Mouse (Mus musculus): ENCODE data around the gene Aldh16a1. TPM values are rescaled to one million over a fixed set of nuclear protein-coding genes. Genes with fewer than 3 reads are reported as not detected.
"Not testable (repeated sequence)": the region's sequence is repeated elsewhere in the genome, so short reads cannot be mapped to it uniquely, and the experiment has no call there.

The Aldh16a1 gene
- polyA plus RNA-seq, 1 experiment = 106 TPM

DNA sequence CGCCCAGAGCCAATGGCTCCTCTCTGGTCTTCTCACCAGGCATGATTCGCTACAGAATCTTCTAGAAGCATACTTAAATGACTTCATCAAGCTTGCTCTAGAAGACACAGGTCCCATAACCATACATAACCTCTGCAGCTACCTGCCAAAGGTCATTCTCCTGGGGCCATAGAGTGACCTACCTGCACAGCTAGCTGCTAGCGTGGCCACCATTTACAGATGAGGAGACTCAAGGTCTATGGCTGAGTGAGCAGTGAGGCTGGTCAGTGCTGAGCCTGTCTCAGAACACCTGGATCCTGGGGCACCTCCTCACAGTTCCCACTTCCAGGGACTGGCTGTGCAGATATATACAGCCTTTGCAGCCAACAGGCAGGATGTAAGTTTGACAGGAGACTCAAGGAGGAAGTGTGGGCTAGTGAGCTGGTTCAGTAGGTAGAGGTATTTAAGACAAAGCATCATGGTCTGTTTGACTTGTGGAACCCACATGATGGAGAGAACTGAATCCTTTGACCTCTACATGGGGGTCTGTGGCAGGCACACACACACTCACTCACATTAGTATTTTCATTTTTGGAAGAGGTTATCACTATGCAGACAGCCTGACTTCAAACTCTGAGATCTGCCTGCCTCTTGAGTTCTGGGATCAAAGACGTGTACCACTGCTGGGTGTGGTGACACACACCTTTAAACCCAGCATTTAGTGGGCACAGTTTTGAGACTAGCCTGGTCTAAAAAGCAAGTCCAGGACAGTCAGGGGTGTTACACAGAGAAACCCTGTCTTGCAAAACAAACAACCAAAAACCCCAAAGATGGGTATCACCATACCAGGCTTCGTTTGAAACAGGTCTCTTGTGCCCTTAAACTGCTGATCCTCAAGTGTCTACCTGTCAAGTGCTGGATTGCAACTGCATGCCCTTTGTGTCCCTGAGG, 34.3 kb downstream of the Aldh16a1 start:
- H3K4me1 ChIP-seq (ENCODE audit: control insufficient read depth, insufficient read depth, low read length) = peaks cover 11% of the 10 kb centered on the region
- H3K36me3 ChIP-seq (ENCODE audit: control insufficient read depth, insufficient read depth, low read length) = peaks cover 2% of the 10 kb centered on the region; the same call in 1 of the 2 replicates
- no peak for TF ChIP-seq POLR2A (IDR thresholded peaks at IDR 0.05; ENCODE audit: low read depth, low read length)
- no peak for TF ChIP-seq CTCF (conservative IDR thresholded peaks at IDR 0.05; ENCODE audit: insufficient read depth, insufficient read length, low read depth, low read length)
- H3K4me3 ChIP-seq (ENCODE audit: insufficient read depth, low read depth, low read length) = no peak overlapping the region
- no peaks in the 10 kb centered on the region for H3K27me3 ChIP-seq (replicated peaks; ENCODE audit: control insufficient read depth, insufficient read depth, low read length)
- no peak overlapping the region for H3K27ac ChIP-seq (ENCODE audit: insufficient read depth, low read depth, low read length)
- WGBS = 81% methylated on average over 5 of the region's 5 CpGs
- DNase-seq = no peak

DNA sequence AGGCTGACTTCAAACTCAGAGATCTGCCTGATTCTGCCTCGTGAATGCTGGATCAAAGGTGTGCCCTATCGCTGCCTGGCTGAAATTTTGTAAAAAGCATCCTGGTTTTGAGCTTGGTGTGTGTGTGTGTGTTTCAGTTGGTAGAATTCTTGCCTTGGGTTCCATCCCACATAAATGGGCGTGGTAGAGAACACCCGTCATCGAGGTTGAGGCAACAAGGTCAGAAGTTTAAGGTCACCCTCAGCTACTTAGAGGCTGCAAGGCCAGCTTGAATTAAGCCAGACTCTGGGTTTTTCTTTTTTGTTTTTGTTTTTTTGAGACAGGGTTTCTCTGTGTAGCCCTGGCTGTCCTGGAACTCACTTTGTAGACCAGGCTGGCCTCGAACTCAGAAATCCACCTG, 36.0 kb downstream of the Aldh16a1 start:
- 82% methylated on average over 6 of the region's 6 CpGs for WGBS
- Histone ChIP-seq H3K36me3 (ENCODE audit: control insufficient read depth, insufficient read depth, low read length) (peaks cover 2% of the 10 kb centered on the region; the same call in 1 of the 2 replicates), H3K27me3 (replicated peaks; ENCODE audit: control insufficient read depth, insufficient read depth, low read length) (no peaks in the 10 kb centered on the region), H3K4me1 (ENCODE audit: control insufficient read depth, insufficient read depth, low read length) (peaks cover 7% of the 10 kb centered on the region), H3K27ac (ENCODE audit: insufficient read depth, low read depth, low read length) (no peak overlapping the region), H3K4me3 (ENCODE audit: insufficient read depth, low read depth, low read length) (no peak overlapping the region)
- no peak for DNase-seq
- TF ChIP-seq POLR2A (IDR thresholded peaks at IDR 0.05; ENCODE audit: low read depth, low read length) (no peak), CTCF (conservative IDR thresholded peaks at IDR 0.05; ENCODE audit: insufficient read depth, insufficient read length, low read depth, low read length) (no peak)

DNA sequence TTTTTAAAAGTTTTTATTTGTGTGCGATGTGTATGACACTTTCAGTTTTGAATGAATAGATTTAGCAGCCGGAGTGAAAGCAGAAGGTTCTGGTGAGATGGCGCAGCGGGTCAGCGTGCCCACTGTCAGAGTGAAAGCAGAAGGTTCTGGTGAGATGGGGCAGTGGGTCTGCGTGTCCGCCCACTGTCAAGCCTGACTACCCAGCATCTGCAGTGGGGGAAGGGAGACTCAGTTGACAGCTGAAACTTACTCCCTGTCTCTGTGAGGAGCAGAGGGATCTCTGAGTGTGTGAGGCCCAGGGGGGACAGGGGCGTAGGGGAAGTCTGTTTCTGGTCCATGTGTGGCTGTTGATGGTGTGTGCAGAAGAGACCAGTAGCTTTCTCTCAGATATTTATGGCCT, 36.8 kb downstream of the Aldh16a1 start:
- 73% methylated on average over 8 of the region's 8 CpGs for WGBS
- TF ChIP-seq CTCF (conservative IDR thresholded peaks at IDR 0.05; ENCODE audit: insufficient read depth, insufficient read length, low read depth, low read length) = no peak
- TF ChIP-seq POLR2A (IDR thresholded peaks at IDR 0.05; ENCODE audit: low read depth, low read length) = no peak
- H3K27ac ChIP-seq (ENCODE audit: insufficient read depth, low read depth, low read length) = no peak overlapping the region
- no peaks in the 10 kb centered on the region for H3K4me1 ChIP-seq (ENCODE audit: control insufficient read depth, insufficient read depth, low read length)
- H3K4me3 ChIP-seq (ENCODE audit: insufficient read depth, low read depth, low read length) = no peak overlapping the region
- no peaks in the 10 kb centered on the region for H3K27me3 ChIP-seq (replicated peaks; ENCODE audit: control insufficient read depth, insufficient read depth, low read length)
- no peak for DNase-seq
- H3K36me3 ChIP-seq (ENCODE audit: control insufficient read depth, insufficient read depth, low read length) = peaks cover under 1% of the 10 kb centered on the region; the same call in 1 of the 2 replicates

DNA sequence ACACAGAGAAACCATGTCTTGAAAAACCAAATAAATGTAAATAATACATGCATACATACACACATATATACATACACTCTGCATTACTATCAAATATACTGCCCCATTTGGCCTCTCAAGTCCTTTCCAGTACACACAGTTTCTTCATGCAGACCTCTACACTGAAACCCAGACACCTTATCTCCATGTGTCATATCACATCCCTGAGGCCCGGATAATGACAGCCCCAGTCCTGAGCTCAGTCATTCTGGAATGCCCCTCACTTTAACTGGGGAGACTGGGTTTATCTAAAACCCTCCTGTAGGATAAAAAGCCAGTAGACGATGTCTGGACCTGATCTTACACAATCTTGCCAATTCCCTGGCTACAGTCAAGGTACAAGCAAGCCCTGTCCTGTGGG, 40.9 kb downstream of the Aldh16a1 start:
- Histone ChIP-seq H3K36me3 (ENCODE audit: control insufficient read depth, insufficient read depth, low read length) (no peaks in the 10 kb centered on the region), H3K4me1 (ENCODE audit: control insufficient read depth, insufficient read depth, low read length) (no peaks in the 10 kb centered on the region), H3K4me3 (ENCODE audit: insufficient read depth, low read depth, low read length) (no peak overlapping the region), H3K27ac (ENCODE audit: insufficient read depth, low read depth, low read length) (no peak overlapping the region), H3K27me3 (replicated peaks; ENCODE audit: control insufficient read depth, insufficient read depth, low read length) (no peaks in the 10 kb centered on the region)
- no peak for DNase-seq
- TF ChIP-seq POLR2A (IDR thresholded peaks at IDR 0.05; ENCODE audit: low read depth, low read length) (no peak), CTCF (conservative IDR thresholded peaks at IDR 0.05; ENCODE audit: insufficient read depth, insufficient read length, low read depth, low read length) (no peak)
- WGBS = 88% methylated on average over 2 of the region's 2 CpGs

DNA sequence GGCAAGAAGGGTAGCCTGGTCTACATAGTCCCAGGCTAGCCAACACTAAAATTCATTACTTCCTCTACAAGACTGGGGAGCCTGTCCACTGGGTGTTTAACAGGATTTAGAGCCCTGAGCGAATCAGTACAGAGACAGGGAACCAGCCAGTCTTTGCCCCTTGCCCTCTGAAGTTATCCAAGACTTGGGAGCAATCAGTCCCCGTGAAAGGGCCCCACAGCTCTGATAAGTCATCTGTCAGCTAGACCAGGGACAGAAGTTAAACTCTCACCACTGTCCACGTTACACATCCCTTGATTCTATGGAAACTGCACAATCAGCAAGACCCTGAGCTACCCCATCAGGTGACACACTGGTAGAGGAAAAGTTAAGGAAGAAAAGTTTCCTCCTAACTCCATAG, 41.9 kb downstream of the Aldh16a1 start:
- H3K27me3 ChIP-seq (replicated peaks; ENCODE audit: control insufficient read depth, insufficient read depth, low read length) = no peaks in the 10 kb centered on the region
- no peaks in the 10 kb centered on the region for H3K36me3 ChIP-seq (ENCODE audit: control insufficient read depth, insufficient read depth, low read length)
- H3K27ac ChIP-seq (ENCODE audit: insufficient read depth, low read depth, low read length) = no peak overlapping the region
- H3K4me1 ChIP-seq (ENCODE audit: control insufficient read depth, insufficient read depth, low read length) = no peaks in the 10 kb centered on the region
- no peak for DNase-seq
- no peak overlapping the region for H3K4me3 ChIP-seq (ENCODE audit: insufficient read depth, low read depth, low read length)
- 44% methylated on average over 3 of the region's 3 CpGs for WGBS
- TF ChIP-seq POLR2A (IDR thresholded peaks at IDR 0.05; ENCODE audit: low read depth, low read length) (no peak), CTCF (conservative IDR thresholded peaks at IDR 0.05; ENCODE audit: insufficient read depth, insufficient read length, low read depth, low read length) (no peak)

DNA sequence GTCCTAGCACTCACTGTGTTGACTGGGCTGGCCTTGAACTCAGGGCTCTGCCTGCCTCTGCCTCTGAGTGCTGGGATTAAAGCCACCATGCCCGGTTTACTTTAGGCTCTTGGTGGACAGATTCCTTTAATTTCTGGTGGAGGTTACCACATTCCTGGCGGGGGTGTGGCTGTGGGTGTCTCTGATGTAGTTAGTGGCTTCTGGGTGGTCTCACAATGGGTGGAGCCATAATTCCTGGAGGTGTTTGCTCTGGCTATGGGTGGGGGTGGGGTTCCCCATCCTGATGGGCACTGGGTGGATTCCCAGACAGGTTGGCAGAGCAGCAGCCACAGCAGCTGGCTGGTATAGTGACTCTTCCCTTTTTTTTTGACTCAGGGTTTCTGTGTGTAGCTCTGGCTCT, 42.4 kb downstream of the Aldh16a1 start:
- H3K27ac ChIP-seq (ENCODE audit: insufficient read depth, low read depth, low read length) = no peak overlapping the region
- no peak for TF ChIP-seq POLR2A (IDR thresholded peaks at IDR 0.05; ENCODE audit: low read depth, low read length)
- no peak for TF ChIP-seq CTCF (conservative IDR thresholded peaks at IDR 0.05; ENCODE audit: insufficient read depth, insufficient read length, low read depth, low read length)
- DNase-seq = no peak
- H3K27me3 ChIP-seq (replicated peaks; ENCODE audit: control insufficient read depth, insufficient read depth, low read length) = no peaks in the 10 kb centered on the region
- H3K36me3 ChIP-seq (ENCODE audit: control insufficient read depth, insufficient read depth, low read length) = no peaks in the 10 kb centered on the region
- no peaks in the 10 kb centered on the region for H3K4me1 ChIP-seq (ENCODE audit: control insufficient read depth, insufficient read depth, low read length)
- H3K4me3 ChIP-seq (ENCODE audit: insufficient read depth, low read depth, low read length) = no peak overlapping the region
- WGBS = 72% methylated on average over 2 of the region's 2 CpGs

DNA sequence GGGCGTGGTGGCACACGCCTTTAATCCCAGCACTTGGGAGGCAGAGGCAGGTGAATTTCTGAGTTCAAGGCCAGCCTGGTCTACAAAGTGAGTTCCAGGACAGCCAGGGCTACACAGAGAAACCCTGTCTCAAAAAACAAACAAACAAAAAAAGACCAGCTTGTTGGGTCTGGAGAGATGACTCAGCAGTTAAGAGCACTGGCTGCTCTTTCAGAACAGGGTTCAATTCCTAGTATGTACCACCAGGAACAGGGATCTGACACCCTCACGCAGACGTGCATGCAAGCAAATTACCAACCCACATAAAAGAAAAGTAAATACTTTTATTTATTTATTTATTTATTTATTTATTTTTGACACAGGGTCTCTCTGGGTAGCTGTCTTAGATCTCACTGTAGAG, 44.3 kb downstream of the Aldh16a1 start:
- WGBS = 90% methylated on average over 4 of the region's 4 CpGs

More for the DNA sequence above, 44.3 kb downstream of the Aldh16a1 start:
- H3K4me3 ChIP-seq (ENCODE audit: insufficient read depth, low read depth, low read length); DNase-seq; H3K4me1 ChIP-seq (ENCODE audit: control insufficient read depth, insufficient read depth, low read length); H3K27me3 ChIP-seq (replicated peaks; ENCODE audit: control insufficient read depth, insufficient read depth, low read length); H3K36me3 ChIP-seq (ENCODE audit: control insufficient read depth, insufficient read depth, low read length); H3K27ac ChIP-seq (ENCODE audit: insufficient read depth, low read depth, low read length): not testable (repeated sequence)

Measured in kidney, adult 2 months (tissue).